Mouse (Mus musculus) liver, embryonic 14.5 days (tissue): ENCODE results near the gene Racgap1. TPM values are rescaled to one million over a fixed set of nuclear protein-coding genes. Genes with fewer than 3 reads are reported as not detected.

Source experiments
- ATAC-seq: fragments of 200-750 bp; cut with Nextera tagmentation; 2 replicates; pipeline ENCODE4 v1.8.0; 2017; ENCODE audit warnings: moderate number of reproducible peaks, mild to moderate bottlenecking, moderate library complexity; ENCODE audit not compliant: insufficient read depth
- DNase-seq, 3 experiments: peaks; one replicate each; pipeline ENCODE4 v3.0.0-alpha.2; 2012 to 2013; ENCODE audit warnings: low read depth in 3 of 3, low spot score in 3 of 3
- H3K27ac ChIP-seq: fragments of 300-500 bp; sonication (generic); 2 replicates; pipeline ENCODE4 v1.5.1; 2014; ENCODE audit warnings: moderate library complexity, mild to moderate bottlenecking, control low read depth, inconsistent platforms
- H3K27me3 ChIP-seq: fragments of 300-500 bp; sonication (generic); 2 replicates; pipeline ENCODE4 v1.6.1; 2014; ENCODE audit warnings: mild to moderate bottlenecking, low read length, moderate library complexity; ENCODE audit not compliant: control insufficient read depth, insufficient read depth
- H3K36me3 ChIP-seq: fragments of 300-500 bp; sonication (generic); replicated peaks from 2 replicates; pipeline ENCODE4 v1.6.1; 2014; ENCODE audit warnings: low read depth; ENCODE audit not compliant: control insufficient read depth, insufficient read depth
- H3K4me1 ChIP-seq, 2 experiments: fragments of 200-500 bp in 1 of 2; fragments of 300-500 bp in 1 of 2; sonication (generic) in 1 of 2; replicated peaks; 2 replicates each; pipeline ENCODE4 v1.6.1; 2012 to 2014; ENCODE audit warnings: antibody characterized with exemption in 1 of 2, inconsistent platforms in 1 of 2, low read length in 1 of 2; ENCODE audit not compliant: control insufficient read depth in 2 of 2, insufficient read depth in 2 of 2
- H3K4me2 ChIP-seq: fragments of 300-500 bp; sonication (generic); 2 replicates; pipeline ENCODE4 v1.6.1; 2014; ENCODE audit warnings: low read depth, mild to moderate bottlenecking, control low read depth, moderate library complexity
- H3K4me3 ChIP-seq, 2 experiments: fragments of 200-500 bp in 1 of 2; fragments of 300-500 bp in 1 of 2; sonication (generic) in 1 of 2; 2 replicates each; pipeline ENCODE4 v1.5.1; 2012 to 2014; ENCODE audit warnings: low read depth in 2 of 2, low read length in 2 of 2, mild to moderate bottlenecking in 2 of 2, control low read depth in 1 of 2, inconsistent platforms in 1 of 2, moderate library complexity in 1 of 2; ENCODE audit not compliant: insufficient read depth in 1 of 2
- H3K9ac ChIP-seq: fragments of 300-500 bp; sonication (generic); replicated peaks from 2 replicates; pipeline ENCODE4 v1.6.1; 2014; ENCODE audit warnings: mild to moderate bottlenecking, control low read depth, moderate library complexity
- H3K9me3 ChIP-seq: fragments of 300-500 bp; sonication (generic); 2 replicates; pipeline ENCODE4 v1.6.1; 2016; ENCODE audit warnings: low read length, mixed read lengths; ENCODE audit not compliant: control insufficient read depth
- CTCF ChIP-seq: IDR thresholded peaks from 2 replicates; pipeline ENCODE4 v1.5.1; 2016; ENCODE audit warnings: antibody characterized with exemption, low read depth, control low read depth
- EP300 ChIP-seq: IDR thresholded peaks from 2 replicates; pipeline ENCODE4 v1.6.1; 2016; ENCODE audit warnings: antibody characterized with exemption, low read depth
- WGBS: fragments of 180-500 bp; shearing (Covaris S2); extraction: QIAGEN DNeasy Blood & Tissue Kit; methylation state at CpG from one replicate; pipeline ENCODE4 v1.1.7; 2014; ENCODE audit not compliant: insufficient replicate concordance; 5-methylcytosine and 5-hydroxymethylcytosine counted together
- polyA plus RNA-seq, 2 experiments: library from polyadenylated mRNA; depleted of rRNA in 1 of 2; stranded (reverse) in 1 of 2; unstranded in 1 of 2; fragments of >200 nt; fragmentation: Nextera tagmentation in 1 of 2; extraction: Ambion mirVana in 1 of 2; gene quantifications; 2 replicates each; pipeline versions ENCODE4 v1.2.1 to v1.2.3; 2012 to 2014

The Racgap1 gene
- polyA plus RNA-seq, 2 experiments, result 51.1 to 53.5 TPM

GRCm38 (mm10) chr15:99697309-99697708 lies 45.9 kb upstream of the Racgap1 start:
- no peak overlapping the region for H3K4me2 ChIP-seq
- TF ChIP-seq EP300 (no peak), CTCF (no peak)

GRCm38 (mm10) chr15:99691976-99692375 lies 40.5 kb upstream of the Racgap1 start:
- Histone ChIP-seq H3K4me3 (no peak overlapping the region), H3K27ac (no peak overlapping the region), H3K36me3 (no peaks in the 10 kb centered on the region), H3K4me1 (no peaks in the 10 kb centered on the region), H3K27me3 (no peaks in the 10 kb centered on the region), H3K9me3 (no peaks in the 10 kb centered on the region), H3K9ac (no peak overlapping the region), H3K4me2 (no peak overlapping the region)
- TF ChIP-seq EP300 (no peak), CTCF (no peak)
- 33% methylated on average over 9 of the region's 9 CpGs for WGBS
- DNase-seq (no peak), ATAC-seq (no peak)

More at GRCm38 (mm10) chr15:99697309-99697708, 45.9 kb upstream of the Racgap1 start:
- WGBS, result 30% methylated on average over 2 of the region's 2 CpGs
- DNase-seq (no peak), ATAC-seq (no peak)
- H3K27me3 ChIP-seq, result no peaks in the 10 kb centered on the region
- H3K9ac ChIP-seq, result no peak overlapping the region
- H3K4me1 ChIP-seq, result peaks cover 1 to 3% of the 10 kb centered on the region in 2 experiments; a peak in 1 of 4 replicates
- H3K36me3 ChIP-seq, result no peaks in the 10 kb centered on the region
- no peak overlapping the region for H3K27ac ChIP-seq
- no peak overlapping the region for H3K4me3 ChIP-seq
- no peaks in the 10 kb centered on the region for H3K9me3 ChIP-seq

GRCm38 (mm10) chr15:99690924-99691323 lies 39.5 kb upstream of the Racgap1 start:
- no peak for ATAC-seq
- no peaks in the 10 kb centered on the region for H3K36me3 ChIP-seq
- TF ChIP-seq CTCF, result no peak
- TF ChIP-seq EP300, result no peak

GRCm38 (mm10) chr15:99688712-99689111 lies 37.3 kb upstream of the Racgap1 start:
- no peak overlapping the region for H3K27ac ChIP-seq
- ATAC-seq, result 0 out of 2 replicates have a peak, but pooled peaks have one; percentile 26
- H3K9ac ChIP-seq, result no peak overlapping the region
- TF ChIP-seq EP300 (no peak), CTCF (peak; percentile 94)
- no peak overlapping the region for H3K4me2 ChIP-seq
- H3K4me1 ChIP-seq, result no peaks in the 10 kb centered on the region
- H3K36me3 ChIP-seq, result no peaks in the 10 kb centered on the region
- no peaks in the 10 kb centered on the region for H3K9me3 ChIP-seq
- WGBS, result 3% methylated on average over 4 of the region's 4 CpGs
- no peaks in the 10 kb centered on the region for H3K27me3 ChIP-seq
- H3K4me3 ChIP-seq, result no peak overlapping the region
- no peak for DNase-seq

More at GRCm38 (mm10) chr15:99690924-99691323, 39.5 kb upstream of the Racgap1 start:
- H3K27ac ChIP-seq, result no peak overlapping the region
- H3K27me3 ChIP-seq, result no peaks in the 10 kb centered on the region
- H3K9me3 ChIP-seq, result no peaks in the 10 kb centered on the region
- 11% methylated on average over 4 of the region's 4 CpGs for WGBS
- no peak overlapping the region for H3K9ac ChIP-seq
- H3K4me1 ChIP-seq, result no peaks in the 10 kb centered on the region
- no peak overlapping the region for H3K4me2 ChIP-seq
- DNase-seq, result no peak
- no peak overlapping the region for H3K4me3 ChIP-seq

- Histone ChIP-seq H3K9ac (no peak overlapping the region), H3K27me3 (no peaks in the 10 kb centered on the region), H3K4me2 (no peak overlapping the region), H3K27ac (no peak overlapping the region), H3K4me1 (no peaks in the 10 kb centered on the region), H3K36me3 (no peaks in the 10 kb centered on the region), H3K4me3 (no peak overlapping the region), H3K9me3 (no peaks in the 10 kb centered on the region)
- DNase-seq (no peak), ATAC-seq (no peak)
- TF ChIP-seq CTCF, result no peak
- 69% methylated on average over 5 of the region's 5 CpGs for WGBS
These were observed 32.7 kb upstream of the Racgap1 start for GRCm38 (mm10) chr15:99684156-99684555.
